Mouse (Mus musculus) C2C12 (cell line): Measurements from ENCODE around the gene Nmt2. TPM values are rescaled to one million over a fixed set of nuclear protein-coding genes. Genes with fewer than 3 reads are reported as not detected.

Source experiments
- H3K27me3 ChIP-seq: one replicate; pipeline ENCODE4 v1.6.1; 2011; ENCODE audit not compliant: control insufficient read depth, insufficient read depth, insufficient read length
- H3K36me3 ChIP-seq: one replicate; pipeline ENCODE4 v1.6.1; 2011; ENCODE audit not compliant: control insufficient read depth, insufficient read depth
- H3K4me3 ChIP-seq: one replicate; pipeline ENCODE4 v1.5.1; 2011; ENCODE audit warnings: mild to moderate bottlenecking, control low read depth; ENCODE audit not compliant: poor library complexity, insufficient read depth, severe bottlenecking
- H3K79me2 ChIP-seq: one replicate; pipeline ENCODE4 v1.6.1; 2011; ENCODE audit not compliant: control insufficient read depth, insufficient read depth
- H3K79me3 ChIP-seq: one replicate; pipeline ENCODE4 v1.6.1; 2011; ENCODE audit warnings: low read depth, control low read depth
- H3ac ChIP-seq: one replicate; pipeline ENCODE3; 2011; ENCODE audit warnings: low read depth; ENCODE audit not compliant: control insufficient read depth, insufficient read length
- CEBPB ChIP-seq: IDR thresholded peaks from one replicate; pipeline ENCODE4 v1.6.1; 2011; ENCODE audit warnings: low read depth, mild to moderate bottlenecking, control low read depth, moderate library complexity
- CTCF ChIP-seq: IDR thresholded peaks from one replicate; pipeline ENCODE4 v1.5.1; 2011; ENCODE audit not compliant: control insufficient read depth, insufficient read depth, insufficient read length
- FOSL1 ChIP-seq: IDR thresholded peaks from one replicate; pipeline ENCODE4 v1.8.0; 2011; ENCODE audit warnings: mild to moderate bottlenecking, low read length; ENCODE audit not compliant: poor library complexity, insufficient read depth, severe bottlenecking
- MAX ChIP-seq: IDR thresholded peaks from one replicate; pipeline ENCODE4 v1.6.1; 2011; ENCODE audit warnings: mild to moderate bottlenecking, control low read depth
- MYOD1 ChIP-seq: IDR thresholded peaks from one replicate; pipeline ENCODE4 v1.6.1; 2011; ENCODE audit warnings: low read depth; ENCODE audit not compliant: control insufficient read depth, insufficient read length
- MYOG ChIP-seq: IDR thresholded peaks from one replicate; pipeline ENCODE4 v1.6.1; 2011; ENCODE audit not compliant: control insufficient read depth, insufficient read length; ENCODE audit errors: extremely low read depth
- USF1 ChIP-seq: IDR thresholded peaks from one replicate; pipeline ENCODE4 v1.6.1; 2011; ENCODE audit warnings: low read depth, mild to moderate bottlenecking, control low read depth, moderate library complexity
- polyA plus RNA-seq: library from polyadenylated mRNA; unstranded; fragments of >200 nt; fragmentation: generic; extraction: Trizol; gene quantifications from one replicate; pipeline ENCODE4 v1.2.1, GENCODE M21; 2012; ENCODE audit warnings: missing spikeins

Gene Nmt2
- polyA plus RNA-seq, 1 experiment: 25.0 TPM

DNA sequence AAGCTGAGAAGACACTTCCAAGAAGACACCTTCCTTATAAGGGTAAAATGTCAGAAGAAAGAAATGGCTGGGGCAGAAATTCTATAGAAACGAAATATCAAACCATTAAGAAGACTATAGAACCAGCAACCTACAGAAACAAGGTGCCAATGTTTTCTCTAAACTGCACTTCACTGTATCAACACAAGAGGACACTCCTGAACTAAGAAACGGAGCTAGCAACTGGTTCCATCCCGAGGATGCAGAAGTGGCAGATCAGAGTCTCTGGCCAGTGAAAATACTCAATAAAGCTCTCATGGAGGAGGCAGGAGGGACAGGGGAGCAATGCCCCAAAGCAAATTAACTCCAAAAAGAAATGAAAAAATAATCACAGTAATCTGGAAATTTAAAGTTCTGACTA is 64.9 kb downstream of the Nmt2 start:
- TF ChIP-seq CTCF (no peak), MYOG (no peak), CEBPB (no peak), USF1 (no peak)
- Histone ChIP-seq H3K79me3 (no peaks in the 10 kb centered on the region), H3K27me3 (peaks cover 35% of the 10 kb centered on the region), H3K36me3 (no peaks in the 10 kb centered on the region), H3K79me2 (no peaks in the 10 kb centered on the region), H3ac (no peak overlapping the region), H3K4me3 (no peak overlapping the region)

DNA sequence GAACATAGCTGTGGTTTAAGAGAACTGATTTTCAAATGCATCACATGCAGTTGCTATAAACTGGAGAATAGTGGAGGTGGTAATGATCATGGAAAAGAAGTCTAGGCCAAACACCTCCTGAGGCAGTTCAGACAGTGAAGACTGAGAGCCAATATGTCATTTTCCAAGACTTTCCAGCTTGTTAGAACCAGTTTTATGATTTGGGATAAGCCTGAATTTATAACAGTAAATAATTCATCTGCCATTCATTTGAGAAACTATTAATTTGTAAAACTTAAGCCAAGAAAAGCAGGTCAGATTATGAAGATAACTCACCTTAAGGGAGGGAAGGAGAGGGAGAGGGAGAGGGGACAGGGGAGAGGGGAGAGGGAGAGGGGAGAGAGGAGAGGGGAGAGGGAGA is 69.1 kb downstream of the Nmt2 start:
- Histone ChIP-seq H3K27me3 (peaks cover 32% of the 10 kb centered on the region), H3K79me2 (no peaks in the 10 kb centered on the region), H3K36me3 (no peaks in the 10 kb centered on the region), H3K79me3 (no peaks in the 10 kb centered on the region), H3K4me3 (no peak overlapping the region), H3ac (no peak overlapping the region)
- TF ChIP-seq CTCF (no peak), MYOG (no peak), MAX (no peak), USF1 (no peak), CEBPB (no peak), MYOD1 (no peak), FOSL1 (no peak)

DNA sequence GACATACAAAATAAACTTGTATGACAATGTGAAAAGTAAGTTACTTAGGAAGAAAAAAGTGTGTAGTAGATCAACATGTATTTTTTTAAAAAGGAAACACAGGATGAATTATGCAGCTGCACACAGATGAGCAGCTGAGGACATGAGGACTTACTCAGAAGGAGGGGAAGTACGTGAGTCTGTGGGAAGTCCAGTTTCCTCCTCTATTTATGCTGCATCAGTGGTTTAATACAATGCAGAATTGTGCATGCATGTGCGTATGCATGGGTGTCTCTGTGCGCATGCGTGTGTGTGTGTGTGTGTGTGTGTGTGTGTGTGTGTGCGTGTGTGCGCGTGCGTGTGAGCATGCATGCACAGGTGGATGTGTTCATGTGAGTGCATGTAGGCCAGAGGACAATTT is 71.8 kb downstream of the Nmt2 start:
- Histone ChIP-seq H3K27me3 (peaks cover 30% of the 10 kb centered on the region), H3K79me3 (no peaks in the 10 kb centered on the region), H3ac (no peak overlapping the region), H3K79me2 (no peaks in the 10 kb centered on the region), H3K36me3 (no peaks in the 10 kb centered on the region), H3K4me3 (no peak overlapping the region)
- no peak for TF ChIP-seq CEBPB
- no peak for TF ChIP-seq CTCF
- no peak for TF ChIP-seq FOSL1
- TF ChIP-seq USF1: no peak
- no peak for TF ChIP-seq MAX
- TF ChIP-seq MYOG: no peak
- TF ChIP-seq MYOD1: no peak

DNA sequence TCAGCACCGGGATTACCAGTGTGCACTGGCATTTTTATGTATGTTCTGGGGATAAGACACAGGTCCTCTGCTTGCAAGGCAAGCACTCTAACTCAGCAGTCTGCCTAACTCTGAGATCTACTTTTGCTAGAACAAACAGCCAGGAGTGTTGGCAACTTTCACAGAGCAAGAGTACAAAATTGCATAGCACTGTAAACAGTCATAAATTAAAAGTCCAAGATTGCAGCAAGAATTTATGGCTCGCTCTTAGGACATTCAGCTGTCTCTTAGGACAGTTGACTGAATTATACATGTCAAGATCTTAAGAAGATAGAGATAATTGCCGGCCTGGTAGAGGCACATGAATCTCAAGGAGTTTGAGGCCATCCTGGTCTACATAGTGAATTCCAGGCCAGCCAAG is 72.3 kb downstream of the Nmt2 start:
- Histone ChIP-seq H3K79me3 (no peaks in the 10 kb centered on the region), H3K4me3 (no peak overlapping the region), H3ac (no peak overlapping the region), H3K79me2 (no peaks in the 10 kb centered on the region), H3K27me3 (peaks cover 30% of the 10 kb centered on the region), H3K36me3 (no peaks in the 10 kb centered on the region)
- no peak for TF ChIP-seq USF1

DNA sequence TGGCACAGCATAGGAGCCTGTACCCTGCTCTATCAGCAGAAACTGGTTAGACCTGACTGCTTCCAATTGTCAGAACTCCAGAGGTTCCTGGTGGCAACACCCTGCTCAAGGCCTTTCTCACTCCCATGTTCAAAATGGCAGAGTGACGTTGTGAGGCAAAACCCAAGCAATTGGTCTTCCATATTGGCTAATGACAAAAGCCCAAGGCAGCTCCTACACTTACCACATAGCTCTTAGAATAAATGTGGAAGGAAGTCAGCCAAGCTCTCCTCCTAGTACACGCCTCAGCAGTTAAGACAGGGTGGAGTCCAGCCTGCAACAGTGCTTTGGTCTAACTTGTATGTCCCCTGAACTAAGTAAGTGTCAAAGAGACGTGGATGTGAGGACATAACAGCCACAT is 73.9 kb downstream of the Nmt2 start:
- no peak for TF ChIP-seq CEBPB
- TF ChIP-seq FOSL1: no peak
- TF ChIP-seq MYOD1: no peak
- TF ChIP-seq MYOG: no peak
- H3K4me3 ChIP-seq: no peak overlapping the region
- H3K79me2 ChIP-seq: no peaks in the 10 kb centered on the region
- no peaks in the 10 kb centered on the region for H3K36me3 ChIP-seq
- H3K27me3 ChIP-seq: peaks cover 35% of the 10 kb centered on the region
- no peaks in the 10 kb centered on the region for H3K79me3 ChIP-seq
- H3ac ChIP-seq: no peak overlapping the region

DNA sequence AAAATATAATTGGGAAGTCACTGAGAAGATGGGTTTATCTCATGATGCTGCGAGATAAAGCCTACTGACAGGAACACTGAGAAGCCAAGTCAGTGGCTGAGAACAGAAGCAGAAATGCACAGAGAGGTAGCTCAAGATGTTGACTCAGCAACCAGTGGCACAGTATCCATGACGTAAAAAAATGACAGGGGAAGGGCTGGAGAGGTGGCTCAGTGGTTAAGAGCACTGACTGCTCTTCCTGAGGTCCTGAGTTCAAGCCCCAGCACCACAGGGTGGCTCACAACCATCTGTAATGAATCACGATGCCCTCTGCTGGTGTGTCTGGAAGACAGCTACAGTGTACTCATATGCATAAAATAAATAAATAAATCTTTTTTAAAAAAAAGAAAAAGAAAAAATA is 77.1 kb downstream of the Nmt2 start:
- Histone ChIP-seq H3K27me3 (peaks cover 46% of the 10 kb centered on the region), H3K79me2 (no peaks in the 10 kb centered on the region), H3ac (no peak overlapping the region), H3K4me3 (no peak overlapping the region), H3K79me3 (no peaks in the 10 kb centered on the region), H3K36me3 (no peaks in the 10 kb centered on the region)
- TF ChIP-seq CEBPB: no peak
- no peak for TF ChIP-seq FOSL1
- no peak for TF ChIP-seq MYOG
- no peak for TF ChIP-seq MYOD1
- no peak for TF ChIP-seq MAX
- TF ChIP-seq USF1: no peak
- no peak for TF ChIP-seq CTCF

DNA sequence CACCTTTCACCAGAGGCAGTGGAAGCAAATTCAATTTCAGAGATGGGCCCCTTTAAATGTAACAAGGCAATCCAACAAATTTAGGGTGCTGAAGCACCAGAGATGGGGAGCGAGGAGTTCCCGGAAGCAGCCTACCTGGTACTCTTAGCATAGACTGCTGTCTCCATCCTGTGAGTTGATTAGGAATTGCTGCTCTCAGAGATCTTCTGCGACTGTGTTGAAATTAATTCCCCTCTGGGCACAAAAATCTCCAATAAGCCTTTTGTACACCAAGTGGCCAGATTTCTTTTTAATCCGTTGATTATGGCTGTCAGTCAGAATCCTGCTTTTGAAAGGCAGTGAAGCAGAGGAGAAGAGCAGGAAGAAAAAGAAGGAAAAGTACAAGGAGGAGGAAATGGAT is 81.1 kb downstream of the Nmt2 start:
- Histone ChIP-seq H3K27me3 (peaks cover 48% of the 10 kb centered on the region), H3ac (no peak overlapping the region), H3K79me2 (no peaks in the 10 kb centered on the region), H3K36me3 (no peaks in the 10 kb centered on the region), H3K79me3 (no peaks in the 10 kb centered on the region), H3K4me3 (no peak overlapping the region)
- TF ChIP-seq USF1: no peak
- TF ChIP-seq FOSL1: no peak
- TF ChIP-seq MAX: no peak
- no peak for TF ChIP-seq MYOD1
- no peak for TF ChIP-seq CEBPB

Other genes starting within 250 kb of the Nmt2 start
- 33.3 TPM for gene Fam171a1, start 170.0 kb upstream of the Nmt2 start, polyA plus RNA-seq
- gene Rpp38, start 48.4 kb downstream of the Nmt2 start, polyA plus RNA-seq: 9.8 TPM
- 0.32 TPM for gene Acbd7, start 52.0 kb downstream of the Nmt2 start, polyA plus RNA-seq
- not detected for gene Olah, start 113.0 kb downstream of the Nmt2 start, polyA plus RNA-seq
- gene Meig1, start 138.4 kb downstream of the Nmt2 start, polyA plus RNA-seq: not detected
- 1.3 TPM for gene Dclre1c, start 139.9 kb downstream of the Nmt2 start, polyA plus RNA-seq
- 4.5 TPM for gene Suv39h2, start 190.8 kb downstream of the Nmt2 start, polyA plus RNA-seq
- gene Gm45902, start 228.6 kb downstream of the Nmt2 start, polyA plus RNA-seq: 2.5 TPM
- gene Hspa14, start 228.6 kb downstream of the Nmt2 start, polyA plus RNA-seq: 49.0 TPM
- gene Cdnf, start 228.8 kb downstream of the Nmt2 start, polyA plus RNA-seq: 0.21 TPM